Mouse (Mus musculus) limb, embryonic 12.5 days (tissue): ENCODE data around the gene Hist1h3e. TPM values are rescaled to one million over a fixed set of nuclear protein-coding genes. Genes with fewer than 3 reads are reported as not detected.
A peak's percentile ranks its signal among the peaks of the same experiment; 100 is the strongest.
"Not testable (repeated sequence)": the region's sequence is repeated elsewhere in the genome, so short reads cannot be mapped to it uniquely, and the experiment has no call there.

Experiments
- ATAC-seq: fragments of 200-750 bp; cut with Nextera tagmentation; 2 replicates; pipeline ENCODE4 v1.8.0; 2017; ENCODE audit warnings: low read depth, moderate TSS enrichment; ENCODE audit not compliant: insufficient number of reproducible peaks, insufficient read depth, low FRiP score, low TSS enrichment
- H3K27ac ChIP-seq: fragments of 300-500 bp; sonication (generic); 2 replicates; pipeline ENCODE4 v1.5.1; 2016; ENCODE audit warnings: mild to moderate bottlenecking, moderate library complexity
- H3K27me3 ChIP-seq: fragments of 300-500 bp; sonication (generic); 2 replicates; pipeline ENCODE4 v1.6.1; 2016; ENCODE audit warnings: mild to moderate bottlenecking, moderate library complexity
- H3K36me3 ChIP-seq: fragments of 300-500 bp; sonication (generic); 2 replicates; pipeline ENCODE4 v1.6.1; 2016; ENCODE audit warnings: mild to moderate bottlenecking, moderate library complexity
- H3K4me1 ChIP-seq: fragments of 300-500 bp; sonication (generic); replicated peaks from 2 replicates; pipeline ENCODE4 v1.6.1; 2016
- H3K4me2 ChIP-seq: fragments of 300-500 bp; sonication (generic); 2 replicates; pipeline ENCODE4 v1.6.1; 2016; ENCODE audit warnings: mild to moderate bottlenecking, moderate library complexity
- H3K4me3 ChIP-seq: fragments of 300-500 bp; sonication (generic); replicated peaks from 2 replicates; pipeline ENCODE4 v1.5.1; 2016; ENCODE audit warnings: mild to moderate bottlenecking
- H3K9ac ChIP-seq: fragments of 300-500 bp; sonication (generic); replicated peaks from 2 replicates; pipeline ENCODE4 v1.6.1; 2016; ENCODE audit warnings: mild to moderate bottlenecking, moderate library complexity
- H3K9me3 ChIP-seq: fragments of 300-500 bp; sonication (generic); 2 replicates; pipeline ENCODE4 v1.6.1; 2016; ENCODE audit warnings: mild to moderate bottlenecking, moderate library complexity
- WGBS: fragments of 180-500 bp; shearing (Covaris S2); methylation state at CpG from one replicate; pipeline ENCODE4 v1.1.7; 2016; 5-methylcytosine and 5-hydroxymethylcytosine counted together
- polyA plus RNA-seq: library from polyadenylated mRNA; unstranded; fragments of >200 nt; fragmentation: Nextera tagmentation; extraction: Ambion mirVana; gene quantifications from 2 replicates; pipeline ENCODE4 v1.2.1, GENCODE M21; 2016

Gene Hist1h3e
- polyA plus RNA-seq, 1 experiment from 2014 or later: 12.8 TPM

GRCm38 (mm10) chr13:23593051-23593770 lies 31.0 kb upstream of the Hist1h3e start:
- Histone ChIP-seq H3K27me3 (no peaks in the 10 kb centered on the region), H3K9ac (no peak overlapping the region), H3K36me3 (no peaks in the 10 kb centered on the region), H3K4me2 (no peak overlapping the region), H3K4me1 (peaks cover 5% of the 10 kb centered on the region; the same call in 1 of the 2 replicates), H3K4me3 (no peak overlapping the region), H3K9me3 (no peaks in the 10 kb centered on the region), H3K27ac (peak overlapping the region; percentile 71)
- WGBS: 66% methylated on average over 5 of the region's 5 CpGs
- ATAC-seq: no peak

- no peak for ATAC-seq
- 57% methylated on average over 7 of the region's 7 CpGs for WGBS
- H3K4me1 ChIP-seq: peaks cover 5% of the 10 kb centered on the region; the same call in 1 of the 2 replicates
- H3K9me3 ChIP-seq: no peaks in the 10 kb centered on the region
- H3K27me3 ChIP-seq: no peaks in the 10 kb centered on the region
- H3K9ac ChIP-seq: no peak overlapping the region
- H3K4me2 ChIP-seq: no peak overlapping the region
- no peaks in the 10 kb centered on the region for H3K36me3 ChIP-seq
- peak overlapping the region; percentile 71; the same call in 1 of the 2 replicates for H3K27ac ChIP-seq
- H3K4me3 ChIP-seq: no peak overlapping the region
Observed at GRCm38 (mm10) chr13:23592614-23593013, 30.4 kb upstream of the Hist1h3e start.

- H3K4me3 ChIP-seq, H3K4me1 ChIP-seq, H3K27me3 ChIP-seq, H3K9me3 ChIP-seq, H3K4me2 ChIP-seq, ATAC-seq, H3K27ac ChIP-seq, H3K9ac ChIP-seq, H3K36me3 ChIP-seq: not testable (repeated sequence)
- 88% methylated on average over 7 of the region's 7 CpGs for WGBS
Observed at GRCm38 (mm10) chr13:23591886-23592285, 29.7 kb upstream of the Hist1h3e start.

GRCm38 (mm10) chr13:23591206-23591605 lies 29.0 kb upstream of the Hist1h3e start:
- H3K36me3 ChIP-seq: no peaks in the 10 kb centered on the region
- no peaks in the 10 kb centered on the region for H3K27me3 ChIP-seq
- no peak overlapping the region for H3K27ac ChIP-seq
- H3K4me2 ChIP-seq: no peak overlapping the region
- no peak overlapping the region for H3K4me3 ChIP-seq
- no peak for ATAC-seq
- peaks cover 9% of the 10 kb centered on the region; the same call in 1 of the 2 replicates for H3K4me1 ChIP-seq
- WGBS: 95% methylated on average over 7 of the region's 7 CpGs
- no peak overlapping the region for H3K9ac ChIP-seq
- H3K9me3 ChIP-seq: no peaks in the 10 kb centered on the region

GRCm38 (mm10) chr13:23586940-23587225 lies 24.7 kb upstream of the Hist1h3e start:
- Histone ChIP-seq H3K9me3 (no peaks in the 10 kb centered on the region), H3K27ac (peak overlapping the region; percentile 97), H3K4me2 (peak overlapping the region; percentile 76), H3K4me3 (peak overlapping the region; percentile 44), H3K4me1 (peaks cover 28% of the 10 kb centered on the region), H3K9ac (peak overlapping the region; percentile 38; the same call in 1 of the 2 replicates), H3K36me3 (no peaks in the 10 kb centered on the region), H3K27me3 (no peaks in the 10 kb centered on the region)
- ATAC-seq: no peak
- WGBS: 2% methylated on average over 1 of the region's 1 CpGs

GRCm38 (mm10) chr13:23586099-23586939 lies 24.1 kb upstream of the Hist1h3e start:
- no peak for ATAC-seq
- H3K4me3 ChIP-seq: peak overlapping the region; percentile 44
- no peaks in the 10 kb centered on the region for H3K9me3 ChIP-seq
- H3K4me1 ChIP-seq: peaks cover 31% of the 10 kb centered on the region
- WGBS: 2% methylated on average over 22 of the region's 22 CpGs
- H3K4me2 ChIP-seq: peak overlapping the region; percentile 76
- H3K27me3 ChIP-seq: no peaks in the 10 kb centered on the region
- no peaks in the 10 kb centered on the region for H3K36me3 ChIP-seq
- H3K9ac ChIP-seq: peak overlapping the region; percentile 38
- H3K27ac ChIP-seq: peak overlapping the region; percentile 97

GRCm38 (mm10) chr13:23585442-23586098 lies 23.4 kb upstream of the Hist1h3e start:
- peaks cover 33% of the 10 kb centered on the region for H3K4me1 ChIP-seq
- H3K27me3 ChIP-seq, H3K36me3 ChIP-seq, H3K9me3 ChIP-seq: not testable (repeated sequence)
- ATAC-seq: peak; percentile 81
- H3K27ac ChIP-seq: peak overlapping the region; percentile 96
- H3K9ac ChIP-seq: peak overlapping the region; percentile 76
- peak overlapping the region; percentile 44 for H3K4me3 ChIP-seq
- peak overlapping the region; percentile 76 for H3K4me2 ChIP-seq
- WGBS: 1% methylated on average over 28 of the region's 36 CpGs

GRCm38 (mm10) chr13:23585029-23585441 lies 22.9 kb upstream of the Hist1h3e start:
- Histone ChIP-seq H3K36me3 (no peaks in the 10 kb centered on the region), H3K4me1 (peaks cover 34% of the 10 kb centered on the region), H3K4me3 (peak overlapping the region; percentile 44), H3K27me3 (no peaks in the 10 kb centered on the region), H3K9ac (peak overlapping the region; percentile 76), H3K4me2 (peak overlapping the region; percentile 76), H3K9me3 (no peaks in the 10 kb centered on the region), H3K27ac (peak overlapping the region; percentile 96)
- WGBS: under 1% methylated on average over 21 of the region's 21 CpGs
- no peak for ATAC-seq

GRCm38 (mm10) chr13:23584331-23584730 lies 22.2 kb upstream of the Hist1h3e start:
- Histone ChIP-seq H3K36me3 (no peaks in the 10 kb centered on the region), H3K9me3 (no peaks in the 10 kb centered on the region), H3K4me1 (peaks cover 34% of the 10 kb centered on the region), H3K9ac (peak overlapping the region; percentile 76), H3K27ac (peak overlapping the region; percentile 96), H3K27me3 (no peaks in the 10 kb centered on the region), H3K4me3 (peak overlapping the region; percentile 44), H3K4me2 (peak overlapping the region; percentile 76)
- ATAC-seq: no peak

- H3K27ac ChIP-seq: peak overlapping the region; percentile 96
- no peaks in the 10 kb centered on the region for H3K9me3 ChIP-seq
- H3K4me1 ChIP-seq: peaks cover 34% of the 10 kb centered on the region
- no peak for ATAC-seq
- no peaks in the 10 kb centered on the region for H3K27me3 ChIP-seq
- peak overlapping the region; percentile 31; the same call in 1 of the 2 replicates for H3K9ac ChIP-seq
- no peaks in the 10 kb centered on the region for H3K36me3 ChIP-seq
- peak overlapping the region; percentile 85 for H3K4me2 ChIP-seq
- H3K4me3 ChIP-seq: no peak overlapping the region
Observed at GRCm38 (mm10) chr13:23583387-23584068, 21.4 kb upstream of the Hist1h3e start.
